ENCODE assay signal across 8 mouse cellular contexts in genomic region chr6:67267408-67268244, GRCm38 (mm10). TPM values are rescaled to one million over a fixed set of nuclear protein-coding genes. Genes with fewer than 3 reads are reported as not detected.
A peak's percentile ranks its signal among the peaks of the same experiment; 100 is the strongest.
DNase-seq lines count a peak whose midpoint lies in the region; ATAC-seq and TF ChIP-seq lines count a peak whose summit lies in the region.

No protein-coding gene starts in this region.

- no peaks in the 10 kb centered on the region for H3K27me3 ChIP-seq in midbrain, postnatal 0 days (ENCODE audit: insufficient read depth, low read length)
- H3K27me3 ChIP-seq in splenic B cell, adult 2 months (ENCODE audit: control insufficient read depth, insufficient read depth, low read length, poor library complexity, severe bottlenecking) = no peaks in the 10 kb centered on the region

- peak overlapping the region; percentile 99 for H3K4me3 ChIP-seq in midbrain, postnatal 0 days (ENCODE audit: low read depth, low read length)

- H3K4me1 ChIP-seq in midbrain, postnatal 0 days (ENCODE audit: insufficient read depth, low read length) = peaks cover 6% of the 10 kb centered on the region; the same call in 1 of the 2 replicates

- peak overlapping the region; percentile 90 for H3K27ac ChIP-seq in midbrain, postnatal 0 days (ENCODE audit: low read depth, low read length)

- ATAC-seq in midbrain, postnatal 0 days (ENCODE audit: low FRiP score) = peak; percentile 64

- peak overlapping the region; percentile 79 for H3K4me2 ChIP-seq in midbrain, postnatal 0 days (ENCODE audit: low read depth, low read length, poor library complexity, severe bottlenecking)

- DNase-seq in 3T3-L1 (ENCODE audit: low read depth, low spot score) (peak; percentile 61), liver (peak; percentile 59)
- DNase-seq in adrenal gland, adult (ENCODE audit: inconsistent age in 2 of 2, low spot score in 1 of 2) = peak; percentile 56 to 82
- DNase-seq in embryo, embryonic 11.5 days (ENCODE audit: low read depth, low spot score) = peak; percentile 19
- DNase-seq in heart, adult 11 months = peak; percentile 91
- peak; percentile 17 for DNase-seq in kidney, adult 11 months
- peak; percentile 35 for DNase-seq in midbrain, postnatal 0 days (ENCODE audit: low spot score)
- DNase-seq in splenic B cell, adult 2 months (ENCODE audit: low read depth, low spot score) = peak; percentile 34

- no peaks in the 10 kb centered on the region; the same call in 1 of the 2 replicates for H3K36me3 ChIP-seq in midbrain, postnatal 0 days (ENCODE audit: insufficient read depth, low read length)
- H3K36me3 ChIP-seq in splenic B cell, adult 2 months (ENCODE audit: control insufficient read depth, insufficient read depth, low read length, poor library complexity, severe bottlenecking) = peaks cover 2% of the 10 kb centered on the region; the same call in 1 of the 2 replicates

- H3K9ac ChIP-seq in midbrain, postnatal 0 days (replicated peaks; ENCODE audit: low read length, poor library complexity, severe bottlenecking) = peak overlapping the region; percentile 96

- no peak for TF ChIP-seq CTCF in midbrain, postnatal 0 days (IDR thresholded peaks at IDR 0.05)

- under 1% methylated on average over 59 of the region's 65 CpGs for WGBS in midbrain, postnatal 0 days

- H3K9me3 ChIP-seq in midbrain, postnatal 0 days (ENCODE audit: low read length) = no peaks in the 10 kb centered on the region

RNA-seq across cellular contexts. Expression of gene Serbp1, which starts 29.6 kb away (rescaled TPM):
- 166 and 238 TPM in 2 replicates for total RNA-seq in midbrain, postnatal 0 days (2014; rRNA removed)
- polyA plus RNA-seq in midbrain, postnatal 0 days (2015; fragmentation: Nextera tagmentation; extraction: Ambion mirVana) = 277 and 297 TPM in 2 replicates

Comparison
In these comparisons a context has a peak if more than half of its experiments do, and no peak if none do; other contexts are left out.
1. Peak in every context shown above with its lines: DNase-seq, ATAC-seq, H3K4me3 ChIP-seq and H3K27ac ChIP-seq.
2. DNase-seq: peak in every context shown above with its lines; median percentile 91 in heart, adult 11 months; 69 in adrenal gland, adult; 61 in 3T3-L1; 59 in liver; 35 in midbrain, postnatal 0 days; 34 in splenic B cell, adult 2 months; 19 in embryo, embryonic 11.5 days; 17 in kidney, adult 11 months.